Mouse (Mus musculus) ES-E14 (cell line): Measurements from ENCODE around the gene Tnfsf13b. TPM values are rescaled to one million over a fixed set of nuclear protein-coding genes. Genes with fewer than 3 reads are reported as not detected.

Source experiments
- DNase-seq: peaks from one replicate; pipeline ENCODE4 v3.0.0-alpha.2; 2013; ENCODE audit warnings: low read depth, low spot score
- H3K27ac ChIP-seq: 2 replicates; pipeline ENCODE4 v1.5.1; 2012; ENCODE audit warnings: low read depth, mild to moderate bottlenecking, low read length, moderate library complexity, mixed read lengths; ENCODE audit not compliant: poor library complexity, insufficient read depth, severe bottlenecking
- H3K36me3 ChIP-seq: 2 replicates; pipeline ENCODE4 v1.6.1; 2012; ENCODE audit warnings: mild to moderate bottlenecking, low read length, moderate library complexity, mixed read lengths; ENCODE audit not compliant: control insufficient read depth, poor library complexity, insufficient read depth, severe bottlenecking
- H3K4me1 ChIP-seq, 2 experiments: fragments of 150-350 bp in 1 of 2; sonication (generic) in 1 of 2; 2 replicates each; pipeline ENCODE4 v1.6.1; 2012; ENCODE audit warnings: low read length in 2 of 2, mild to moderate bottlenecking in 1 of 2, mixed read lengths in 1 of 2; ENCODE audit not compliant: control insufficient read depth in 2 of 2, insufficient read depth in 2 of 2, poor library complexity in 1 of 2
- H3K4me3 ChIP-seq, 2 experiments: fragments of 150-350 bp in 1 of 2; sonication (generic) in 1 of 2; 2 replicates each; pipeline ENCODE4 v1.5.1; 2012; ENCODE audit warnings: low read length in 2 of 2, low read depth in 1 of 2, mild to moderate bottlenecking in 1 of 2, mixed read lengths in 1 of 2; ENCODE audit not compliant: insufficient read depth in 1 of 2, poor library complexity in 1 of 2, severe bottlenecking in 1 of 2
- H3K9ac ChIP-seq: 2 replicates; pipeline ENCODE4 v1.6.1; 2012; ENCODE audit warnings: low read depth, mild to moderate bottlenecking, low read length, mixed read lengths; ENCODE audit not compliant: poor library complexity, insufficient read depth, severe bottlenecking
- H3K9me3 ChIP-seq: fragments of 150-350 bp; sonication (generic); 2 replicates; pipeline ENCODE4 v1.6.1; 2012; ENCODE audit warnings: low read depth, mild to moderate bottlenecking, low read length; ENCODE audit not compliant: control insufficient read depth, insufficient read depth
- CHD2 ChIP-seq: IDR thresholded peaks from 2 replicates; pipeline ENCODE4 v1.6.1; 2014; ENCODE audit warnings: mild to moderate bottlenecking, low read depth, low read length, inconsistent platforms
- HCFC1 ChIP-seq: IDR thresholded peaks from 2 replicates; pipeline ENCODE4 v1.6.1; 2012; ENCODE audit warnings: low read length, inconsistent platforms, borderline replicate concordance; ENCODE audit not compliant: insufficient read depth
- MAFK ChIP-seq: IDR thresholded peaks from 2 replicates; pipeline ENCODE4 v1.6.1; 2014; ENCODE audit warnings: mild to moderate bottlenecking, low read depth, low read length, inconsistent platforms; ENCODE audit not compliant: insufficient read depth
- ZC3H11A ChIP-seq: IDR thresholded peaks from 2 replicates; pipeline ENCODE4 v1.6.1; 2012; ENCODE audit warnings: low read depth, mild to moderate bottlenecking, inconsistent platforms, low read length, borderline replicate concordance
- ZNF384 ChIP-seq: IDR thresholded peaks from 2 replicates; pipeline ENCODE4 v1.6.1; 2012; ENCODE audit warnings: low read depth, low read length, inconsistent platforms
- in situ Hi-C, 2 experiments: fragments of 600-800 bp; cut with MboI; formaldehyde crosslinking; loops; one replicate each; pipeline ENCODE4 v1.15.1; 2025; ENCODE audit warnings: low sequenced_read_pairs in 2 of 2, inconsistent platforms in 1 of 2; ENCODE audit not compliant: unreplicated experiment in 2 of 2
- total RNA-seq: library from RNA; depleted of rRNA; stranded (reverse); fragments of 300-350 nt; gene quantifications from 2 replicates; pipeline ENCODE4 v1.2.3, GENCODE M21; 2012; rRNA removed

Gene Tnfsf13b
- 0.21 and 0.31 TPM in 2 replicates for total RNA-seq

- no peaks in the 10 kb centered on the region for H3K36me3 ChIP-seq
- peak; percentile 1 for DNase-seq
- H3K4me1 ChIP-seq: no peaks in the 10 kb centered on the region
- H3K4me3 ChIP-seq: peak within 1 kb of the TSS; percentile 65 to 67
- no peak within 1 kb of the TSS for H3K27ac ChIP-seq
- no peaks in the 10 kb centered on the region for H3K9me3 ChIP-seq
- H3K9ac ChIP-seq: peak within 1 kb of the TSS; percentile 40
- in situ Hi-C loops: no loop called here
- TF ChIP-seq ZC3H11A (no peak), MAFK (no peak), HCFC1 (no peak), CHD2 (no peak), ZNF384 (no peak)
Measured at GRCm38 (mm10) chr8:10006156-10006985, at the start of gene Tnfsf13b. Gene Tnfsf13b (plus strand): TSS chr8:10006467.

- in situ Hi-C loops: no loop called here
- TF ChIP-seq MAFK (no peak), ZC3H11A (no peak)
- no peaks in the 10 kb centered on the region for H3K4me1 ChIP-seq
Measured at GRCm38 (mm10) chr8:9958338-9958737, 47.9 kb upstream of the Tnfsf13b start.

GRCm38 (mm10) chr8:9959919-9960318 lies 46.3 kb upstream of the Tnfsf13b start:
- Histone ChIP-seq H3K36me3 (no peaks in the 10 kb centered on the region), H3K4me3 (no peak overlapping the region), H3K4me1 (no peaks in the 10 kb centered on the region), H3K9me3 (no peaks in the 10 kb centered on the region), H3K27ac (no peak overlapping the region), H3K9ac (no peak overlapping the region)
- TF ChIP-seq CHD2: no peak
- TF ChIP-seq HCFC1: no peak
- no peak for TF ChIP-seq MAFK
- TF ChIP-seq ZC3H11A: no peak
- TF ChIP-seq ZNF384: no peak
- no peak for DNase-seq
- in situ Hi-C loops: no loop called here

More at GRCm38 (mm10) chr8:9958338-9958737, 47.9 kb upstream of the Tnfsf13b start:
- no peaks in the 10 kb centered on the region for H3K36me3 ChIP-seq
- DNase-seq: no peak
- H3K27ac ChIP-seq: no peak overlapping the region
- no peak overlapping the region for H3K9ac ChIP-seq
- H3K4me3 ChIP-seq: no peak overlapping the region
- H3K9me3 ChIP-seq: no peaks in the 10 kb centered on the region

GRCm38 (mm10) chr8:9971866-9972265 lies 34.4 kb upstream of the Tnfsf13b start:
- TF ChIP-seq MAFK (no peak), ZNF384 (no peak), CHD2 (no peak), ZC3H11A (no peak), HCFC1 (no peak)
- no peaks in the 10 kb centered on the region for H3K4me1 ChIP-seq
- DNase-seq: no peak
- no peaks in the 10 kb centered on the region for H3K9me3 ChIP-seq
- H3K36me3 ChIP-seq: peaks cover 9% of the 10 kb centered on the region
- H3K4me3 ChIP-seq: no peak overlapping the region
- no peak overlapping the region for H3K9ac ChIP-seq
- in situ Hi-C loops: no loop called here
- no peak overlapping the region for H3K27ac ChIP-seq
